Mouse (Mus musculus): ENCODE results near the gene Olfr312. TPM values are rescaled to one million over a fixed set of nuclear protein-coding genes. Genes with fewer than 3 reads are reported as not detected.

Olfr312 gene
- total RNA-seq, 2 experiments from 2014 or later: not detected

DNA sequence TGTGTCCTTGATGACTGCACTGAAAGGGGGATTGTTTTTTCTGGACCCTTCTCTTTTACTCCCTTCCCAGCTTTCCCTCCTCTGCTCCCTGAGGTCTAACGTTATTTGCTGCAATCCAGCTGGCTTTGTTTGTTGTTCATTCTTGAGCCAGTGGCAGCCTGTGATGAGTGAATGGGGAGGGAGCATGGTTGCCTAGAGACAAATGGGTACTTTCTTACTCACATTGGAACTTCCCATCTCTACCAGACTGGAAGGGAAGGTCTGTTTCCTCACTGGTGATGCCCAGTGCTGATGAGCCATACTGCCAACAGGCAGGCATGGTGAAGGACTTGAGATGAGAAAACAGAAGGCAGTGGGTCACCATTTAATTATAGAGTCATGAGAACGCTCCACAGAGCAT is 20.7 kb downstream of the Olfr312 start:
- no peak for DNase-seq (ENCODE audit: low spot score in 2 of 2)

DNA sequence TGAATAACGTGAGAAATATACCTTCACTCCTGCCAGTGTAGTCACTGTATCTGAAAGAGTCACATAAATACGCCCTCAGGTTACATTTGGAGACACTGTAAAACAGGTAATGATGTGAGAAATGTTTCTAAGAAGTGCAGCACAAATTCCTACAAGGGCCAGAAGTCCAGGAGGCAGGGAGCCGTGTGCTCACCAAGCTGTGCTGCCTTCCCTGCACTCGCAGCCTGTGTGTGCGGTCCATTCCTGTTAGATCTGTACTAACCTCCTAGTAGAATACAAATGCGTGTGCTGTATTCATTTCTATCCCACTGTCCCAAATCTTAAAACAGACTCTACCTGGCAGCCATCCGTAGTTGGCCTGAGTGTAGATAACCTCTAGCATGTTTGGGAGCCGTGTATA is 31.7 kb downstream of the Olfr312 start:
- DNase-seq (ENCODE audit: low spot score in 2 of 2): no peak

DNA sequence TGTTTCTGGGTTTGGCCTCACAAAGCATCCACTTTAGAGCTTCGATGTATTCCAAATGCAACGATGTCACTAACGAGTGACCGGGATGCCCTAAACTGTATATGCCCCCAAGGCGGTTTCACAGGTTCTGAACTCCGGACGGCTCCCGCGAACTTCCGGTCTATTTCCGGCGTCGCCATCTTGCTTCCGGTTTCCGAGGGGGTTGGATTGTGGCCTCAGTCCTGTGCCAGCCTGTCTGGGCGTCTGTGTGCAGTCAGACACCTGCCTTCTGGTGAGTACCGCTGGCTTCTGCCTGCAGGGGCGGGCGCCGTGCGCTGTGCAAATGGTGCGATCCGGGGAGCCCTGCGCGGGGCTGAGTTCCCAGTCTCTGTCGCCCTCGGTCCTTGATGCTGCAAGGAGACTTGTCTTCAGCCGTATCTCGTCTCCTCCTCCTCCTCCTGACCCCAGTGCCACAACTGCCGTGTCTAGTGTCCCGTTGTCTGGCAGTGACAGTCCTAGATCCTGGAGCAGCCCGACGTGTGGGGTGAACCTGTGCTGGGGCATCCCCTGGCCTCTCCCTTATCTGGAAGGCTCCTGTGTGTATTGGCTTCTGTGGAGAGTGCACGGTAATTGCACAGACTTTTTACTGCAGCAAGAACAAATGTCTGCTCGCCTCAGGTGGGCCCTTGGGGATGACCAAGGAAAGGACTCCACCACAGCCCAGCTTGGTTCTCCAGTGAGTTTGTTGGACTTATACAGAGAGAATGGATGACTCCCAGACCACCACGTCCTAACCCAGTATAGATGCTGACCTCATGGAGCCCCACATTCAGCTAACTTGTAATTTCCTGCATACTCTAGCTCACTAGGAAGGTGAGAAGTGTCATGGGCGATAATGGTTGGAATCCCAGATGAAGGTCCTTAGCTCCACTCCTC is 38.3 kb downstream of the Olfr312 start, which contains the start of gene 2810021J22Rik:
2810021J22Rik (plus strand) TSS at position 178 of the 915 bp plus-strand sequence.
- DNase-seq (ENCODE audit: low spot score in 2 of 2): peak; percentile 54 to 73

DNA sequence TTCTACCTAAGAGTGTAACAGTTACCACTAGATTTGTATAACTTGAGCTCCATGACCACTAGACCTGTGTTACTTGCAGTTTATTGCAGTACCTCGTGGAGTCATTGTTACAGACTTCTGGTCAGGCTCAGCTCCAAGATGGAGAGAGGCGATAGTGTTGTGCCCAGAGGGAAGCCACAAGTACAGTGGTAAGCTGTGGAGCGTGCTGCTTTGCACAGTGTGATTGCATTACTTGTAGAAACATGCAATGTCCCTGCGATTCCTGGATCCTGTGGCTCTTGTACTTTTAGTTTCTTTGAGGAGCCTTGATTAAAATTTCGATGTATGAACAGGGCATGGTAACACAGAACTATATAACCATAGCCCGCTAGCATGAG is 38.9 kb downstream of the Olfr312 start:
- DNase-seq (ENCODE audit: low spot score in 2 of 2): no peak

DNA sequence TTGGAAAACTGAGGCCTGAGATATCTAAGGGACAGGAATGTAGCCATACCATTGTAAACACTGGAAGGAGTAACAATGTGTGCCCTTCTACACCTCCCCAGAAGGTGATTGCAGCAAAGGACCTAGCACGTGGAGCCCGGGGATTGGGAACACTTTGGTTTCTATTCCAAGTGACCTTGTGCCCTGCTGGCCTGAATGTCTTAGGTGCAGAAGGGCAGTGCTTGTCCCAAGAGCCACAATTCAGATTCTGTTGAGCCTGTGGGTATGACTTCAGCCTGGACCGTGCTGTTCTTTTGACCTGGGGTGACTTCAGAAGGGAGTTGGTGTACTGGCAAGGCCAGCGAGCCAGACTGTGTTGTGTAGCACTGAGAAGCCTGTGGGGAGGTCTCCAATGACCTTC is 41.9 kb downstream of the Olfr312 start:
- DNase-seq (ENCODE audit: low spot score in 2 of 2): no peak

DNA sequence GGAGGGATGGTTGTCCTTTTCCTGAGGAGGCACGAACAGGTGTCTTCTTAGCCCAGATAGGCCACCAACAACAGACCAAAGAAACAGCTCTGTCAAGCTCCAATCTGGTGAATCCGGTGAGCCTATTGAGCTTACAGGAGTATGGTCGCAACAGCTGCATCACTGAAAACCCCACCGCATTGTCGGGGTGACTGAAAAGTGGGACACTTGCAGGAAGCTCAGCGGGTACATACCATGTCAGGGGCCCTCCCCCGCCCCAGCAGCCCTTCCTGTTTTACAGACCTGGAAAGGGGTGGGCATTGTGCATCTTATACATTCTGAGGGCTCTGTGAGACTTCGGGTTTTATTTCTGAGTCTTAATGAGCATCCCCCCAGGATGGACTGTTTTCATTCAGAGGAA is 54.7 kb downstream of the Olfr312 start:
- DNase-seq (ENCODE audit: low spot score in 2 of 2): no peak

Other genes with a start within 250 kb of the Olfr312 start
- gene Olfr324, start 234.1 kb upstream of the Olfr312 start, total RNA-seq (2021): not detected
- gene 2210407C18Rik, start 213.2 kb upstream of the Olfr312 start, total RNA-seq (2021): not detected
- gene Olfr323, start 198.7 kb upstream of the Olfr312 start, total RNA-seq (2021): not detected
- gene Trim58, start 188.8 kb upstream of the Olfr312 start, total RNA-seq (2021): under 1 TPM in 1 of 2 experiments, not detected in 1; 0.13 TPM
- not detected for gene Olfr322, start 170.5 kb upstream of the Olfr312 start, total RNA-seq (2021)
- not detected for gene Olfr320, start 148.1 kb upstream of the Olfr312 start, total RNA-seq (2021)
- gene Olfr319, start 130.1 kb upstream of the Olfr312 start, total RNA-seq (2021): not detected
- not detected for gene Olfr318, start 105.2 kb upstream of the Olfr312 start, total RNA-seq (2021)
- gene Olfr317, start 90.0 kb upstream of the Olfr312 start, total RNA-seq (2021): not detected
- not detected for gene Olfr316, start 76.5 kb upstream of the Olfr312 start, total RNA-seq (2021)
- not detected for gene Olfr315, start 56.0 kb upstream of the Olfr312 start, total RNA-seq (2021)
- not detected for gene Olfr314, start 46.3 kb upstream of the Olfr312 start, total RNA-seq (2021)
- under 1 TPM in 1 of 2 experiments, not detected in 1; 0.52 TPM for gene Fam183b, start 27.3 kb upstream of the Olfr312 start, total RNA-seq (2021)
- not detected for gene Olfr313, start 14.2 kb upstream of the Olfr312 start, total RNA-seq (2021)
- not detected for gene Olfr311, start 10.0 kb downstream of the Olfr312 start, total RNA-seq (2021)
- gene Gm12258, start 17.9 kb downstream of the Olfr312 start, total RNA-seq (2021): 1 to 10 TPM; 3.7 to 4.5 TPM
- 1 to 10 TPM; 3.2 to 3.6 TPM for gene 2810021J22Rik, start 38.0 kb downstream of the Olfr312 start, total RNA-seq (2021)
- 1 to 10 TPM; 6.9 to 8.1 TPM for gene Zfp39, start 75.0 kb downstream of the Olfr312 start, total RNA-seq (2021)
- gene Btnl10, start 88.7 kb downstream of the Olfr312 start, total RNA-seq (2021): under 1 TPM in 1 of 2 experiments, not detected in 1; 0.18 TPM
- gene Rnf187, start 109.7 kb downstream of the Olfr312 start, total RNA-seq (2021): 100 to 1,000 TPM; 161 to 162 TPM
- gene Hist3h2ba, start 119.7 kb downstream of the Olfr312 start, total RNA-seq (2021): 10 to 100 TPM in 1 of 2 experiments, 1 to 10 TPM in 1; 9.8 to 17.0 TPM
- gene Hist3h2a, start 125.4 kb downstream of the Olfr312 start, total RNA-seq (2021): 10 to 100 TPM; 37.1 to 42.7 TPM
- gene Trim17, start 125.4 kb downstream of the Olfr312 start, total RNA-seq (2021): under 1 TPM; 0.23 to 0.29 TPM
- 10 to 100 TPM; 16.7 to 19.6 TPM for gene Trim11, start 148.9 kb downstream of the Olfr312 start, total RNA-seq (2021)